Mouse (Mus musculus): ENCODE measurements around the gene Npat.

GRCm38 (mm10) chr9:53572516-53573307 lies 35.9 kb downstream of the Npat start:
- no peak for TF ChIP-seq CTCF (IDR thresholded peaks at IDR 0.05; ENCODE audit: borderline replicate concordance, insufficient read depth, low read depth, low read length)
- TF ChIP-seq POLR2A (IDR thresholded peaks at IDR 0.05; ENCODE audit: borderline replicate concordance, insufficient read depth, low read length), result no peak

Data from cerebellum, adult 2 months (tissue).